Mouse (Mus musculus): ENCODE measurements around the gene Ceacam18.

GRCm38 (mm10) chr7:43633940-43634339 is 567 bp upstream of the Ceacam18 start:
- TF ChIP-seq CTCF (IDR thresholded peaks at IDR 0.05; ENCODE audit: insufficient read depth, low read length) (no peak), POLR2A (IDR thresholded peaks at IDR 0.05; ENCODE audit: borderline replicate concordance, extremely low read depth, low read depth, low read length) (no peak)
